Mouse (Mus musculus) ovary, postnatal 10 days (tissue): ENCODE measurements around the gene Ankrd34a.

Experiments
- DNase-seq: peaks from one replicate; pipeline ENCODE4 v3.0.0; 2022; ENCODE audit warnings: low spot score

Gene Ankrd34a

DNA sequence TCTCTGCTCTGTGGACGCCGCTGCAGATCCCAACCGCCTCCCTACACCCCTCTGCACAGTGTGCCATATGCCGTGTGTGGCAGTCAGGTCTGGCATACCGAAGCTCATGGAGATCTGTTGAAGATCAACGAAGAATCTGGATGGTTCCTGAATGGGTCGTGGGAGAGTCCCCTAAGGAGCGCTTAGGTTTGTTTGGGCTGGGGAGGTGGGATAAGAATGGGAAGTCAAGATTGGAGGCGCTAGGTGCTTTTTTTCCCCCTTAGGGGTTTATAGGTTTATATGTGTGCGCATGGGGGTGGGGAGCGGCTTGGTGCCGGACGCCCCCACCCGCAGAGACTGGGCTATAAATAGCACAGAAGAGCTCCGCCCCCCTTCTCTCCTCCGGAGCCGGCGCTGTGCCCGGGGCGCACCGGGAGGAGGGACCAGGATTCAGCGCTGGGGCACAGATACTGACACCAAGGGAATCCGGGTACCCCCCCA is at the start of gene Ankrd34a:
Gene Ankrd34a (plus strand): TSS at position 409 of the 480 bp plus-strand sequence.
- DNase-seq: no peak

DNA sequence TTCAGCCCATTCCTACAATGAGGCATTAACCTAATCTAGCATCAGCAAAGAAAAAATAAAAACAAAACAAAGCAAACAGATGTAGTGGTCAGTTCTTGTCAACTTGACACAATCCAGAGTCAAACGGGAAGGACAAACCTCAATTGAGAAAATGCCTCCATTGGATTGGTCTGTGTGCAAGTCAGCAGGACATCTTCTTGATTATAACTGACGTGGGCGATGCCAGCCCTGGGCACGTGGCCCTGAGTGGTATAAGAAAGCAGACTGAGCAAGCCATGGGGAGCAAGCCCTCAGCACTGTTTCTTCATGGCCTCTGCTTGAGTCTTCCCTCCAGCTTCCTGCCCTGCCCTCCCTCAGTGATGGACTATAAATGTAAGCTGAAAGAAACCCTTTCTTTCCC is 49.6 kb upstream of the Ankrd34a start:
- no peak for DNase-seq

DNA sequence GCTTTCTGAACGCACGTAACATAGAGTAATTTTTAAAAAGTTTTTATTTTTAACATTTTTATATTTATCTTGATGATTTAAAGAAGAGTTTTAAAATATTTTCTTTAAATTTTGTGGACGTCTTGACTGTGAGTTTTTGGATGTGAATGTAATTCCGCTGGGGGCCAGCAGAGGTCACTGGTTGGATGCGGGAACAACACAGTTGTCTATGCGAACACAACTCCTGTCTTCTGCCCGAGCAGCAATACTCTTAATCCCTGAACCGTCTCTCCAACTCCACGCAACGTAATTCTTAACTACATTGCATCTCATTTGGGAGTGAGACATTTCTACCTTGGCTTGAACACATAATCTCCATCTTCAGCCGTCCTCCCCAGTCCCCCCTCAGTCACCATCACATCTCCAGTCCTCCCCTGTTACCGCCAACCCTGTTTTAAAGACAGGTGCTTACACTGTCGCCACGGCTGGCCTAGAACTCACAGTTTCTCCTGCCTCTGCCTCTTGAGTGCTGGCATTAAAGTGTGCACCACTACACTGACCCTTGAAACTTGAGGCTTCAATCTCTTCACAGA is 49.0 kb upstream of the Ankrd34a start:
- DNase-seq: no peak

DNA sequence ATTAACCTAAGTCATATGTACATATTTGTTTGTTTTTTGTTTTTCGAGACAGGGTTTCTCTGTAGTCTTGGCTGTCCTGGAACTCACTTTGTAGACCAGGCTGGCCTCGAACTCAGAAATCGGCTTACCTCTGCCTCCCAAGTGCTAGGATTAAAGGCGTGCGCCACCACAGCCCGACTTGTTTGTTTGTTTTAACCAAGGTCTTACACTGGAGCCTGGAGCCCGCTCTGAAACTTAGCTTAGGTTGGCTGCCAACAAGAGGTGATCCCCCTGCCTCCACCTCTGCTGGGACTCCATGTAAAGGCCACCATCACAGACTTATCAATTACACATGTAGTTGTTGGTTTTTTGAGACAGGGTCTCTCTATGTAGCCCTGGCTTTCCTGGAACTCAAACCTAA is 47.6 kb upstream of the Ankrd34a start:
- DNase-seq: no peak

DNA sequence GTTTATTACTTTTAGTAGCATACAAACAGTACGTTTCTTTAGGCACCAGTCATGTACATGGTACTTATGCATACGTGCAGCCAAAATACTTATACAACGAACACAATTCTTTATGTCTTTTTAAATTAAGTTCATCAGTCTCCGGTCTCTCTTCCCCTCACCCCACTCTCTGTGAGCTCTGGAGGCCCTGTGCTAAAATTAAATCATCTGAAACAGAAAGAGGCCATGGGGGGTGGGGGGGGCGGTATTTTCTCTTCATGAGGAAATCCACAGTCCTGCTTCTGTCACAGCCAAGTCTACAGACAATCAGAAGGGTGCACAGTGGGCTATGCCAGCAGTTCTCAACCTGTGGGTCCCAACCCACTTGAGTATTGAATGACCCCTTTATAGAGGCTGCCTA is 47.1 kb upstream of the Ankrd34a start:
- no peak for DNase-seq

DNA sequence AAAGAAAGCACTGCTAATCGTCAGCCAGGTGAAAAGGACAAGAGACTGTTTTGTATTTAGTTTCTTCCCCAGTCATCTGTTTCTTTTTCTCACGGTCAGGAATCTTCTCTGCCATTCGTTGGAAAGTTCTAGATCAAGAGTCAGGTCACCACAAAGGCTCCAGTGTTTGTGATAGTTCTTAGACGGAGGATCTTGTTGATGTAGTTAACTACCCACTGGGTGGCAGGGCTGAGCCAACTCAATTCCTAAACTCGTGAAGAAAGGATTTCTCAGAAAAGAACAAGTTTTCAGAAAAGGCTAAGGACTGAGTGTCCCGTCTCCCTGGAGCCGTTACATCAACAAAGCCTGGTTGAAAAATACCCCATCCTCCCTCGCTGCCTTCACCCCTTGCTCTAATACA is 45.2 kb upstream of the Ankrd34a start:
- no peak for DNase-seq

DNA sequence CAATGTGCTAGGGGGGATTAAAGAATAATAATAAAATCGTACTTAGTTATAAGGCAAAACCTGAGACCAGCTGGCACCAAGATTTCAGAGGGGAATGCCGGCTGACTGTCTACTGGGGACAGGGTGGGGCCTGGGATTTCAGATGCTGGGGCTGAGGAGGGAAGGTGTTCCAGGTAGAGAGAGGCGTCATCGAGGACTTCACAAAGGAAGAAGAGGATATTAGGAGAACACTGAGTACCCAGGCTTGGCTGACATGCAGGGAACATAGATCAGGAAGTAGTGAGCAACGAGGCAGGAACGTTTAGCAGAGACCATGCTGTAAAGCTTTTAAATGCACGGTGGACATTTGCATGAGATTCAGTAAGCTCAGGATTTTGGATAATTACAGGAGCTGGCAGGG is 44.5 kb upstream of the Ankrd34a start:
- no peak for DNase-seq

DNA sequence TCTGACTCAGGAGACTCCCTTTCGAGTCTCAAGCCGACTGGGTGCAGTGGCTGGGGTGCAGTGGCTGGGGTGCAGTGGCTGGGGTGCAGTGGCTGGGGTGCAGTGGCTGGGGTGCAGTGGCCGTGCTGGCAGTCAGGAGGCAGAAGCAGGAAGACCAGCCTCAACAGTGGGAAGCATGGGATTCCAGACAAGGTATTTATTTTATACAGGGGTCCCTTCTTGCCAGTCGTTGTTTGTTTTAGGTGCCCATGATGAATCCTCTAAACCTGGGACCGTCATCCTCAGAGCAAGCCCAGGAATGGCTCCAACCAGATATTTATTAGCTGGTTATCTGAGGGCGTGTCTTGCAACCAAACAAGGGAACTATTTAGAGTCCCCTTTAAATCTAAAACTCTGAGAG is 42.8 kb upstream of the Ankrd34a start:
- DNase-seq: no peak

DNA sequence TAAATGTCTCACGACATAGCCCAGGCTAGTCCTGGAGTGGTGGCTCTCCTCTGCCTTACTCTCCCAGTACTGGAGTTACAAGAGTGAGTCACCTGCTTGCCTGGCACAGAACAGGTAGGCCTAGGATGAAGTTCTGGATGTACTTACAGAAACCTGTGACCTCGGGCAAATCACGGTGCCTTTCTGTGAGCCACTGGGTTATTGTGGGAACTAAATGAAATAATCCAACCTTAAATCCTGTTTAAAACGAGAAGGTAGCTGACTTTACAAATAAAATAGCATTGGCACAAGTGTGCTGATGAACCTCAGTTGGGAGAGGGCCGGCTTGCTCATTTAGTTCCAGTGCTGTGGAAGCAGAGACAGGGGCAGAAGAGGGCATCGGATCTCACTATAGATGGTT is 42.2 kb upstream of the Ankrd34a start:
- DNase-seq: no peak

DNA sequence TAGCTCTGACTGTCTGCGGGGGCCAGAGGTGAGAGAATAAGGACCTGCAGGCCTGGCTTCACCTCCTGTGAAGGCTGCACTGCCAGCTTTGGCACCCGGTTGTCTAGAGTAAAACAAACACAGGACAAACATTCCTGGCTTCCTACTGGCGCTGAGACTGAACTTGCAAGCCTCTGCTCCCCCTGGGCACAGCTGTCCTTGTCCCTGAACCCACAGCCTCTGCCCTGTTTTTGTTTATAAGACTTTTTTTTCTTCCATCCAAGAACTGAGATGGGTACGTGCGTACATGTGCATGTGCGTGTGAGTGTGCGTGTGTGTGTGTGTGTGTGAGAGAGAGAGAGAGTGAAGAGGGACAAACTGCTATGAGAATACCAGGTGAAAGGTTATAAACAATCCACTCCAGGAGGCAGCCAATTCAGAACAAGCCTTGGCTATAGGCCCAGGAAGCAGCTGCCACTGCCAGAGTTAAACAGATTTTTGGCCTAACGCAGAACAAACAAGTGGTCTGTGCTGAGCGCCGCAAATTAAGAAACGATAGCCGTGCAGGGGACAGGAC is 41.3 kb upstream of the Ankrd34a start:
- no peak for DNase-seq

DNA sequence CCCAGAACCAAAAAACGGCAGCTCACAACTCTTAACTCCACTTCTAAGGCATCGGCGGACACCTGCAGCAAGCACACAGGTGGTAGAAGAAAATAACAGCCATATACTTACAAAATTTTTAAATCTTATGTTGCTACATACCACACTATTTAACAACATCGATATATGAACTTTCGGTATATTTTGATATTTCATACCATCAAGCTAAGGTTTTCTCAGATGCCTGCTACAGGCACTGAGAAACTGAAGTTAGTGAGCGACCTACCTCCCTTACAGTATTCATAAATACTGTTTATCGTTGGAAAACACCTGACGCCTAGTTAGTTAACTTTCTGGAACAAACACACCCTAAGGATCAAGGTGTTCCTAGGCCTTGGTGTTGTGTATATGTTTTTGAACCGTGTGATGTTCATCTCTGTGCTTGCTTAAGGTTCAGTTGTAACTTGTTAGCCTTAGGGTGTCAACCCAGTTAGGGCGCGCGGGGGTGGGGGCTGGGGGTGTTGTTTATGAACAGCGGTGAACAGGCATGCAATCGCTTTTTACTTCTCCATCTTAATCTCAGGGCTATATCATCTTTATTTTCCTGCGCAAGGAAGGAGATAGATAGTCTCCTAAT is 40.3 kb upstream of the Ankrd34a start:
- no peak for DNase-seq

DNA sequence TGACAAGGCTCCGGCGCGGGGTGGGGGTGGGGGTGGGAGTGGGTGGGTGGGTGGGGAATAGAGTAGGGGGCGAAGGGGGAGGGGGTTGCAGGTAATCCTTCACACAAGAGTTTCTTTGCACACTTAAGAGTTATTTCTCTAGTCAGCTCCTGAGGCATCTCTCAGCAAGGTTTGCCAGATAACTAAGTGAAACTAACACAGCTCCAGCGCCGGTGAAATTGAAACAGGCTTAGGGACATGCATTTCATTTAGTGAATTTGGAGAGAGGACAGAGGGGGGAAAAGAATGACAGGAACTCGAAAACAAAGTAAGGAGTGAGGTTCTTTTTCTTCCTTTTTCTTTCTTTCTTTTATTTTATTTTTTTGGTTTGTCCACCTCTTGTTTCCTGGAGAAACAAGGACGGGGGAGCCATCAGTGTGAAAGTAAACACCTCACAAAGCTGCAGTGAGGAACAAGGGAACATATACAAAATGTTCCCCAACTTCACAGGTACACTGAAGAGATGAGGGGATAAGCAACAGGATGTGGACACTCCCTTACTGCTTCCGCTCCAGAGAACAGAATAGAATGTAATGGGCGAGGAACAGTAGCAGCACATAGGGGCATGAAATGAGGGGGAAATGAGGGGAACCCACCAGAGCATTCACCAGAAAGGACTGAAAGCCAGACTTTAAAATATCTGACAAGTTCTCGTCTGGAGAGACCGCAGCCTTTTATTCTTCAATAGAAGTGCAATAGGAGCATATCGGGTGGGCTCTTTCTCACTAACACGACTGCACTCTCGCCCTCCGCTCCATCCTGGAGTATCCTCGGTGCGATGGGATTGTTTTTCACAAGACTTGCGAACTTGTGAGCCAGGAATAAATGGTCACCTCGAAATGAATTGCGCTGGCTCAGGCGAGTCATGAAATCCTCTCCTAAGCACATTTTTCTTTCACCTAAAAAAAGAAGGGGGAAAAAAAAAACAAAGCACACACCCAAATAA is 39.5 kb upstream of the Ankrd34a start:
- DNase-seq: no peak

DNA sequence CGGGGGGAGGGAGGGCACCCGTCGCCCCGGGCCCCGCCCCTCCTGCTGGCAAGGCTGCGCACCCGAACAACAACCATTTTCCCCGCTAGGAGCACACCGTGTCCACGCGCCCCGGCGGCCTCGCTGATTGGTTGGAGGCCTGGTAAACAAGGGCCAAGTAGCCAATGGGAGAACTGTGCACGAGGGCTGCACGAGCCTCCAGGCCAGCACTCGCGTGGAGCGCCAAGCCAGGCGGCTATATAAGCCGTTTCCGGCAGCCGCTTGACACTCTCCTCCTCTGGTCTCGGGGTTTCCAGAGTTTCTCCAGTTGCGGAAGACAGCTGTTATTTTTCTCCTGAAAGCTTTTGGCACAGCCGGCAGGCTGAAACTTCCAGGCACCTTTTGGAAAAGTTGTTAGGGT is 38.7 kb upstream of the Ankrd34a start, which contains the start of gene Txnip:
Gene Txnip (plus strand): TSS at position 264 of the 400 bp plus-strand sequence.
- DNase-seq: peak; percentile 100

DNA sequence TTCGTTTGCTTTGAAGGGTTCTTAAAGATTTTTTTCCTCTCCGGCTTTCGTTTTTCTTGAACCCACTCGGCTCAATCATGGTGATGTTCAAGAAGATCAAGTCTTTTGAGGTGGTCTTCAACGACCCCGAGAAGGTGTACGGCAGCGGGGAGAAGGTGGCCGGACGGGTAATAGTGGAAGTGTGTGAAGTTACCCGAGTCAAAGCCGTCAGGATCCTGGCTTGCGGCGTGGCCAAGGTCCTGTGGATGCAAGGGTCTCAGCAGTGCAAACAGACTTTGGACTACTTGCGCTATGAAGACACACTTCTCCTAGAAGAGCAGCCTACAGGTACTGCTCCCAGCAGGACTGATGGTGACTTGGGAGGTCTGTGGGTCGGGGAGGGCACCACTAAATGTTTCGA is 38.3 kb upstream of the Ankrd34a start:
- DNase-seq: no peak

DNA sequence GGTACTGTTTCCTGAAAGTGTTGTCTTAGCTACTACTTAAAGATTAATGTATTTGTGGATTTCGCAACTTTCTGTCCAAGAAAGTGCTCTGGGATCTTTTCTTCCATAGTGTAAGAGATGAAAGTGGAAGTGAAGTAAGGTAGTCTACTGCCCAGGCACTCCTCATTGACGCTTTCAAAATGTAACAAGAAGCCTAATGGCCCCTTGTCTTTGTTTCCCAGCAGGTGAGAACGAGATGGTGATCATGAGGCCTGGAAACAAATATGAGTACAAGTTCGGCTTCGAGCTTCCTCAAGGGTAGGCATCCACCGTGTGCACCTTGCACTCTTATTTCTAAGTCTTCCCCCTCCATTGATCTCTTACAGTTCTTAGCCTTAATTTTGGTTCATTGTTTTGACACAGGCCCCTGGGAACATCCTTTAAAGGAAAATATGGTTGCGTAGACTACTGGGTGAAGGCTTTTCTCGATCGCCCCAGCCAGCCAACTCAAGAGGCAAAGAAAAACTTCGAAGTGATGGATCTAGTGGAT is 37.7 kb upstream of the Ankrd34a start:
- DNase-seq: no peak

DNA sequence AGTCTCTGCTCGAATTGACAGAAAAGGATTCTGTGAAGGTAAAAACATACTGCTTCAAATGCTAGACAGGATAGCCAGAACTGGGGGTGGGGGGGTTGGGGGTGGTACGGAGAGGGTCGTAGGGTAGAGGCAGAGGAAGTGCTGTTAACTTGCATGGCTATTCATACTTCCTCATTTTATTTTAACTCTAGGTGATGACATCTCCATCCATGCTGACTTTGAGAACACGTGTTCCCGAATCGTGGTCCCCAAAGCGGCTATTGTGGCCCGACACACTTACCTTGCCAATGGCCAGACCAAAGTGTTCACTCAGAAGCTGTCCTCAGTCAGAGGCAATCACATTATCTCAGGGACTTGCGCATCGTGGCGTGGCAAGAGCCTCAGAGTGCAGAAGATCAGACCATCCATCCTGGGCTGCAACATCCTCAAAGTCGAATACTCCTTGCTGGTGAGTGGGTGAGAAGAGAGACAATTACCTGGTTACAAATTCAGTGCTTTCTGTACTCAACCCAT is 37.0 kb upstream of the Ankrd34a start:
- DNase-seq: no peak

DNA sequence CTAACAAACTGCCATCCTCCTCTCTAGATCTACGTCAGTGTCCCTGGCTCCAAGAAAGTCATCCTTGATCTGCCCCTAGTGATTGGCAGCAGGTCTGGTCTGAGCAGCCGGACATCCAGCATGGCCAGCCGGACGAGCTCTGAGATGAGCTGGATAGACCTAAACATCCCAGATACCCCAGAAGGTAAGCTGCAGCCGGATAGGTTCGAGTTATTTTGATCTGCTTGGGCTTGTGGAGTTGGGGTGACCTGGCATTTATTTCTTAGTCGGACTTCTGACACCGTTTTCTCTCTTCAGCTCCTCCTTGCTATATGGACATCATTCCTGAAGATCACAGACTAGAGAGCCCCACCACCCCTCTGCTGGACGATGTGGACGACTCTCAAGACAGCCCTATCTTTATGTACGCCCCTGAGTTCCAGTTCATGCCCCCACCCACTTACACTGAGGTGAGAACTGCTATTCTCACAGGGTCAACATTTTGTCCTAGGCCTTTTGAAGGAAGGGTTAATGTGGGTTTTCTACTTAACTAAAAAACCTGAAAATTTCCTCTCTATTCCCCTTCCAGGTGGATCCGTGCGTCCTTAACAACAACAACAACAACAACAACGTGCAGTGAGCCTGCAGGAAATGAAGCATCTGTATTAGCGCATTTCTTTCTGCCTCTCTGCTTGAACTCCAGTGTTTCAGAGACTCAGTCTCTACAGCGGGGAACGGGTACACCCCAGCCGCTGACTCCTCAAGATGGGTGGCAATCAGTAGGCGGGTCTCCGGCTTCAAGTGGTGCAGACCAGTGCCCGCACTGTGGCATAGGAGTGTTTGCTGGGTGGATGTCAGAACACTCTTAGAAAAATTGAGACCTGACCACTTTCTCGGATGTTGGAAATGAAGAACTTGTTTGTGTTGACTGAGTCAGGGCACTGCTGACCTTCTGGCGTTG is 36.3 kb upstream of the Ankrd34a start:
- no peak for DNase-seq

DNA sequence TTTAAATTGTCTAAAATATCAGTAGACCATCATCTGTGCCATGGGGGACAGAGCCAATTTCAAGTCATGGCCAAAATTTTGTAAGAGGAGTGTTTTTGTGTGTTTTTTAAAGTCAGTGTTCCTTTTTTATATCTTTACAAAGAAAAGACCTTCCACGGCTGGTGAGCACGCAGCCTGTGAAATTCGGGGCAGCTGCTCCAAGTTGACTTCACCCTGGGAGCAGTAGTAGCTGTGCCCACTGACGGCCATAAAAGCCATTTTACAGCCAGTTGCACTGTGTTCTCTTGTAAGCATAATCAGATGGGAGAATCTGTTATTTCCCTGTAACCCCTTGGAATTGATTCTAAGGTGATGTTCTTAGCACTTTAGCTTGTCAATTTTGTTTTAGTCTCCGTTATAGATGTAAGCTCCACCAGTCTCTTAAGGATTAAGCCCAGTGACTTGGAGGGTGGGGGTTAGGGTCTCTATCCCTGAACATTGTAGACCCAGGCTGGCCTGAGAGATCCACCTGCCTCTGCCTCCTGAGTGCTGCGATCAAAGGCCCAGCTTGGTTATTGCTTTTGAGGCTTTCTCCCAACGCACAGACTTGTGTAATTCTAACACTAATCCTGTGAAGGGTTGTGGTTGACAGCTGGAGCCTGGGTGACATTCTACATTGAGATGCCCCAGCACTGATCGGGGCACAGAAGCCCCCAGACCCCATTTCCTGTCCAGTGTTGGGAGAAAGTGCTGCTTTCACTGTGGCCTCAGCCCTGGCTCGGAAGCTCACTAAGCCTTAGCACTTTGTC is 35.4 kb upstream of the Ankrd34a start:
- DNase-seq: no peak

DNA sequence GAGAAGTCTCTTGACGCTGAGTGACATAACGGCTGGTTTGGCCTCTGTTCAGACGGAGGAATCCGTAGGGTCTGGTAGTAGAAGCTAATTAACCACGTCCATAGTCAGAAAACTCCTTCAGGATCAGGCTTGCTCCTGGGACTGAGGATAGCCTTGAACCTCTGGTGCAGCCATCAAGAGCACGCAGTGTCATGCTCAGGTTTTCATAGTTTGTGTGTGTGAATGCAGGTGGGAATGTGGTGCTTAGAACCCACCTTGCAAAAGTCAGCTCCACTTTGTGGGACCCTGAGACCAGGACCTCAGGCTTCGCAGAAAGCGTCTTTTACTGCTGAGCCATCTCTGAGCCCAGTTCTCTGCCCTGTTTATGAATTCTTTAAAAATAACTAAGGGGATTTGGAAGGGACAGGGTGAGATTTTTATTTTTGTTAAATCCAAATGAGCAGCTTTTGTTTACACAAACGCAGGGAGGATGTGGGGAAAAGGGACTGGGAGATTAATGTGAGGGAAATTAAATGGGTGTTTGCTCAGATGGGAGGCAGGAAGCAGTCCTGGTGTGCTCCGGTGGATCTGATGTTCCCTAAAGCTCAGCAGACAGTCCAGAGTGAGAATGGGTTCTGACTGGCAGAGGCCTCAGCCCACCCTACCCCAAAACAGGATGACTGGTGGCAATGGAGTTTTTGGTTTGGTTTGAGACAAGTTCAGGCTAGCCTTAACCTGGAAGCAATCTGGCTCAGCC is 34.3 kb upstream of the Ankrd34a start:
- DNase-seq: no peak
